Mouse (Mus musculus): Measurements from ENCODE around the gene Gm20909.
"Not testable (repeated sequence)": the region's sequence is repeated elsewhere in the genome, so short reads cannot be mapped to it uniquely, and the experiment has no call there.

Gm20909 gene

GRCm38 (mm10) chrY:21164270-21164669 lies at the start of gene Gm20909:
Gene Gm20909 (plus strand): TSS chrY:21164570.
- in situ Hi-C loops (cut with MboI, MseI), result not testable (repeated sequence)
